Mouse (Mus musculus) MEL (cell line): ENCODE measurements at regions not wholly inside any gene's neighbourhood (a gene's known extent, or its start where the extent isn't known, plus 50 kb on each side); places are given as distances from the start of the nearest gene placed in this dataset.

Experiments
- CTCF ChIP-seq, 3 experiments: IDR thresholded peaks in 2 of 3; conservative IDR thresholded peaks in 1 of 3; 2 replicates each; pipeline ENCODE4 v1.5.1; 2011 to 2012; ENCODE audit warnings: low read length in 3 of 3, low read depth in 2 of 3, mild to moderate bottlenecking in 2 of 3, improper control_type of control experiment in 1 of 3, inconsistent platforms in 1 of 3, mixed read lengths in 1 of 3, moderate library complexity in 1 of 3; ENCODE audit not compliant: control insufficient read depth in 1 of 3, insufficient read depth in 1 of 3, poor library complexity in 1 of 3, severe bottlenecking in 1 of 3
- ETS1 ChIP-seq: IDR thresholded peaks from 2 replicates; pipeline ENCODE4 v1.6.1; 2012; ENCODE audit warnings: low read depth, mild to moderate bottlenecking, inconsistent platforms, low read length, improper control_type of control experiment, moderate library complexity
- GATA1 ChIP-seq: IDR thresholded peaks from 2 replicates; pipeline ENCODE4 v1.6.1; 2011; ENCODE audit warnings: low read depth, low read length, improper control_type of control experiment
- HCFC1 ChIP-seq: IDR thresholded peaks from 2 replicates; pipeline ENCODE4 v1.6.1; 2012; ENCODE audit warnings: low read depth, mild to moderate bottlenecking, inconsistent platforms, low read length, improper control_type of control experiment, moderate library complexity
- MAFK ChIP-seq: IDR thresholded peaks from 2 replicates; pipeline ENCODE4 v1.6.1; 2011; ENCODE audit warnings: low read depth, mild to moderate bottlenecking, low read length, improper control_type of control experiment, borderline replicate concordance
- MAZ ChIP-seq: IDR thresholded peaks from 2 replicates; pipeline ENCODE4 v1.6.1; 2012; ENCODE audit warnings: low read depth, mild to moderate bottlenecking, inconsistent platforms, low read length, improper control_type of control experiment
- NRF1 ChIP-seq: IDR thresholded peaks from 2 replicates; pipeline ENCODE4 v1.6.1; 2014; ENCODE audit warnings: low read depth, mild to moderate bottlenecking, inconsistent platforms, low read length, improper control_type of control experiment, moderate library complexity; ENCODE audit not compliant: poor library complexity, insufficient read depth, severe bottlenecking
- POLR2A ChIP-seq, 2 experiments: IDR thresholded peaks; 2 replicates each; pipeline ENCODE4 v1.6.1; 2011 to 2012; ENCODE audit warnings: low read length in 2 of 2, mild to moderate bottlenecking in 2 of 2, control low read depth in 1 of 2, improper control_type of control experiment in 1 of 2, low read depth in 1 of 2, moderate library complexity in 1 of 2; ENCODE audit not compliant: control insufficient read depth in 1 of 2, insufficient read depth in 1 of 2, poor library complexity in 1 of 2
- POLR2AphosphoS2 ChIP-seq: IDR thresholded peaks from 2 replicates; pipeline ENCODE4 v1.6.1; 2011; ENCODE audit warnings: low read length, improper control_type of control experiment
- POLR2AphosphoS5 ChIP-seq: IDR thresholded peaks from 2 replicates; pipeline ENCODE4 v1.6.1; 2012; ENCODE audit warnings: low read depth, borderline replicate concordance, mild to moderate bottlenecking, inconsistent platforms, low read length, moderate library complexity, mixed read lengths
- SIN3A ChIP-seq: IDR thresholded peaks from 2 replicates; pipeline ENCODE4 v1.6.1; 2012; ENCODE audit warnings: low read length, improper control_type of control experiment, inconsistent platforms
- TAL1 ChIP-seq: IDR thresholded peaks from 2 replicates; pipeline ENCODE4 v1.6.1; 2012; ENCODE audit warnings: mild to moderate bottlenecking, inconsistent platforms, low read length, moderate library complexity, mixed read lengths
- TCF12 ChIP-seq: IDR thresholded peaks from 2 replicates; pipeline ENCODE4 v1.6.1; 2014; ENCODE audit warnings: low read depth, mild to moderate bottlenecking, inconsistent platforms, low read length, improper control_type of control experiment, moderate library complexity

- no peak for TF ChIP-seq CTCF (IDR thresholded peaks at IDR 0.05 in 2 of 3, conservative IDR thresholded peaks at IDR 0.05 in 1 of 3; ENCODE audit: control insufficient read depth in 1 of 3, insufficient read depth in 1 of 3, low read depth in 2 of 3, low read length in 3 of 3, poor library complexity in 1 of 3, severe bottlenecking in 1 of 3)
- no peak for TF ChIP-seq SIN3A
- no peak for TF ChIP-seq TCF12
- TF ChIP-seq MAZ: no peak
- TF ChIP-seq GATA1: no peak
- TF ChIP-seq TAL1: no peak
- TF ChIP-seq MAFK: no peak
- no peak for TF ChIP-seq POLR2AphosphoS2
- no peak for TF ChIP-seq POLR2AphosphoS5
- no peak for TF ChIP-seq NRF1
- no peak for TF ChIP-seq POLR2A (IDR thresholded peaks at IDR 0.05; ENCODE audit: control insufficient read depth in 1 of 2, insufficient read depth in 1 of 2, low read depth in 1 of 2, low read length in 2 of 2, poor library complexity in 1 of 2)
- TF ChIP-seq HCFC1: no peak
- TF ChIP-seq ETS1: no peak
These were observed 415.9 kb upstream of the Rarb start for GRCm38 (mm10) chr14:17234898-17235297.
